Mouse (Mus musculus) CH12.LX (cell line): ENCODE results near the gene Rbbp7.

Experiments
- BHLHE40 ChIP-seq: IDR thresholded peaks from 2 replicates; pipeline ENCODE4 v1.6.1; 2011; ENCODE audit warnings: mild to moderate bottlenecking, low read depth, low read length, improper control_type of control experiment
- CHD1 ChIP-seq: IDR thresholded peaks from 2 replicates; pipeline ENCODE4 v1.6.1; 2012; ENCODE audit warnings: low read depth, low read length, improper control_type of control experiment, inconsistent platforms
- CHD2 ChIP-seq: IDR thresholded peaks from 2 replicates; pipeline ENCODE4 v1.6.1; 2011; ENCODE audit warnings: low read length, improper control_type of control experiment
- CTCF ChIP-seq, 2 experiments: IDR thresholded peaks in 1 of 2; conservative IDR thresholded peaks in 1 of 2; 2 replicates each; pipeline ENCODE4 v1.5.1; 2011 to 2012; ENCODE audit warnings: low read depth in 2 of 2, low read length in 2 of 2, improper control_type of control experiment in 1 of 2, inconsistent platforms in 1 of 2, mild to moderate bottlenecking in 1 of 2, moderate library complexity in 1 of 2
- MAX ChIP-seq: IDR thresholded peaks from 2 replicates; pipeline ENCODE4 v1.6.1; 2011; ENCODE audit warnings: low read length, improper control_type of control experiment
- MAZ ChIP-seq: IDR thresholded peaks from 2 replicates; pipeline ENCODE4 v1.6.1; 2012; ENCODE audit warnings: low read depth, mild to moderate bottlenecking, inconsistent platforms, low read length, improper control_type of control experiment, moderate library complexity
- POLR2A ChIP-seq: IDR thresholded peaks from 2 replicates; pipeline ENCODE4 v1.6.1; 2011; ENCODE audit warnings: low read depth, mild to moderate bottlenecking, improper control_type of control experiment, low read length
- RAD21 ChIP-seq: IDR thresholded peaks from 2 replicates; pipeline ENCODE4 v1.6.1; 2011; ENCODE audit warnings: low read depth, mild to moderate bottlenecking, low read length, improper control_type of control experiment, moderate library complexity
- RCOR1 ChIP-seq: conservative IDR thresholded peaks from 2 replicates; pipeline ENCODE4 v1.6.1; 2012; ENCODE audit warnings: low read depth, mild to moderate bottlenecking, inconsistent platforms, low read length, improper control_type of control experiment
- UBTF ChIP-seq: IDR thresholded peaks from 2 replicates; pipeline ENCODE4 v1.6.1; 2012; ENCODE audit warnings: low read depth, mild to moderate bottlenecking, inconsistent platforms, low read length, improper control_type of control experiment, moderate library complexity
- USF1 ChIP-seq: IDR thresholded peaks from 2 replicates; pipeline ENCODE4 v1.6.1; 2014; ENCODE audit warnings: low read depth, mild to moderate bottlenecking, inconsistent platforms, low read length, improper control_type of control experiment
- USF2 ChIP-seq: conservative IDR thresholded peaks from 2 replicates; pipeline ENCODE4 v1.6.1; 2011; ENCODE audit warnings: low read depth, low read length, improper control_type of control experiment
- ZC3H11A ChIP-seq: IDR thresholded peaks from 2 replicates; pipeline ENCODE4 v1.6.1; 2012; ENCODE audit warnings: low read depth, mild to moderate bottlenecking, inconsistent platforms, low read length, improper control_type of control experiment
- ZNF384 ChIP-seq: IDR thresholded peaks from 2 replicates; pipeline ENCODE4 v1.6.1; 2012; ENCODE audit warnings: low read depth, low read length, improper control_type of control experiment, inconsistent platforms

DNA sequence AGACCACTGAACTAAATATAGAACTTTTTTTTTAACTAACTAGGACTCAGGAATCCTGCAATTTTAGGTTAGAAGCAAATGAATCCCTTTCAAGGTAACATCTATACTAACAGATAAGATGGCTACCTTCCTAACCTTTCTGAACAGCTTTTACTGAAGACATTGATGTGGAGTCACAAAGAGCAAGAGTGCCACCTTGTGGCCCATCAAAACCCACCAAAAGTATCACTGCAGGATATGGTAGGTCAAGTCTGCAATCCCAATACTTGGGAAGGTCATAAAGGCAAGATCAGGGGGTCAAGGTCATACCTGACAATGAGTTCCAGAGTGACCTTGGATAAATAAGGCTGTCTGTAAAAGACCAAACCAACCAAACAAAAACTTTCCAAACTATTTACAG, 40.2 kb downstream of the Rbbp7 start:
- TF ChIP-seq ZNF384, result no peak
- TF ChIP-seq CTCF (conservative IDR thresholded peaks at IDR 0.05 in 1 of 2, IDR thresholded peaks at IDR 0.05 in 1 of 2; ENCODE audit: low read depth in 2 of 2, low read length in 2 of 2), result peak in 1 of 2 experiments; percentile 73; a peak in 2 of 4 replicates
- peak; percentile 59 for TF ChIP-seq RAD21
- no peak for TF ChIP-seq POLR2A
- no peak for TF ChIP-seq USF2
- TF ChIP-seq USF1, result no peak
- no peak for TF ChIP-seq RCOR1
- no peak for TF ChIP-seq BHLHE40
- TF ChIP-seq MAX, result no peak
- TF ChIP-seq MAZ, result no peak
- TF ChIP-seq ZC3H11A, result no peak
- TF ChIP-seq CHD2, result no peak
- TF ChIP-seq CHD1, result no peak
- no peak for TF ChIP-seq UBTF
